Mouse (Mus musculus) left cerebral cortex, adult 6 months (tissue): Measurements from ENCODE around the gene Hipk1. TPM values are rescaled to one million over a fixed set of nuclear protein-coding genes. Genes with fewer than 3 reads are reported as not detected.

Source experiments
- long read RNA-seq, 2 experiments: library from polyadenylated mRNA; unstranded; transcript quantifications; one replicate each; pipeline ENCODE4 v2.0.0; 2019 to 2020
- polyA plus RNA-seq: library from polyadenylated mRNA; unstranded; fragments of <200 nt; fragmentation: Nextera tagmentation; gene quantifications from 2 replicates; pipeline ENCODE4 v1.2.3, GENCODE M21; 2021

Hipk1 gene
- 13.4 and 15.6 TPM in 2 replicates for polyA plus RNA-seq
- long read RNA-seq, experiment 1, partial matches to known transcripts = 20 of 71 reads
- long read RNA-seq, experiment 1, other reads (novel, unspliced or antisense) = 51 of 71 reads
- long read RNA-seq, experiment 2, partial matches to known transcripts = 1 of 19 reads
- long read RNA-seq, experiment 2, other reads (novel, unspliced or antisense) = 18 of 19 reads

DNA sequence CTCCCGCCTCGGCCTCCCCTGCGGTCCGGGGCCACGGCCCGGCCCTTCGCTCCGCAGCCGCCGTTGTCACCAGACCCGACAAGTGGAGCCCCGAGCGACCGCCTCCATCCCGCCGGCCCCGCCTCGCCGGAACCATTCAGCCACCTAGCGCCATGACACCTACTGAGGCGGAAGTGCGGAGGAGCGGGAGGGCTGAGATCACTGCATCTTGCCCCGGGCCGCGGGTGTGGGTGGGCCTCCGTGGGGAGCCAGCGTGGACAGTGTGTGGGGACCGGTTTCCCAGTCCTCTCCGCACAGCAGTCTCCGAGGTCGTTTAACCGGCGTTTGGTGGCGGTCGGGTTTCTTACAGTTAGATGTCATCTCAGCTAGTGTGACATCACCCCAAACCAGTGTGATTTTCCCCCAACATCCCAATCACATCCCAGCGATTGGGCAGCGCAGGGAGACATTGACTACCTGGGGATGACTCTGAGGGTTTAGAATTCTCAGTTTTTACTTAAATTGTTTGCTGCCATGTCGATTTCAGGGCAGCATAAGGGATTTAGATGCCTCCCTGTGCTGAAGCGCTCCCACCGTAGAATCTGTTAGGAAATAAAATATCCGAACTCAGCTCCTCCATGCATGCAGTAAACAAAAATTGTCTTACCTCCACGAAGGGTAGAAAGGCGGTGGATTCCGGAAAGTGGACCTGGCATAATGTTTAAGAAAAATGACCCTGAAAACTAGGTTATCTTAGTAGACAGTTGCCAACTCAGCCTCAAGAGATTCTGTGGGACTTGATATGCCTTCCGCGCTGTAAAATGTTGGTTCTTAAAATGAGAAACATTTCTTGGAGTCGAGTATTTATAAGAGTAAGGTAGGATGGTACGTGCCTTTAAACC lies at the start of gene Hipk1:
TSS of gene Hipk1 (minus strand) at position 334 of the 881 bp plus-strand sequence.

DNA sequence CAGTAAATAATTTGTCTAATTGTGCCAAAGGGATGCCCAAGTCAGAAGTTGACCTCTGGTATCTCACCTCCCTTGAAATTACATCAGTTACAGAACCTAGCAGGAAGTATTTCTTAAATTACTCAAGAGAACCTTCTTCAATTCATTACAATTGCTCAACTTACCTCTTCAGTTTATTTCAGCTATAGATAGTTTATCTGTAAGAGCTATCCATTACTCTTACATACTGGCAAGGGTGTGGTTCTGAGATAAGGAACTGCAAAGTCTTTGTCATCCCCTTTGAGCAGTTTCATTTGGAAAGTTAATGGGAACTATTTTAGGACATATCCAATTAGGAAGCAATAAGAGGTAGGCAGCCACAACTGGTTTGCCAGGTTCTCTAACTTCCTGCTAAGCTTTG lies 41.1 kb upstream of the Hipk1 start, which contains the start of gene Bcl2l15:
TSS of gene Bcl2l15 (plus strand) at position 176 of the 400 bp plus-strand sequence.

DNA sequence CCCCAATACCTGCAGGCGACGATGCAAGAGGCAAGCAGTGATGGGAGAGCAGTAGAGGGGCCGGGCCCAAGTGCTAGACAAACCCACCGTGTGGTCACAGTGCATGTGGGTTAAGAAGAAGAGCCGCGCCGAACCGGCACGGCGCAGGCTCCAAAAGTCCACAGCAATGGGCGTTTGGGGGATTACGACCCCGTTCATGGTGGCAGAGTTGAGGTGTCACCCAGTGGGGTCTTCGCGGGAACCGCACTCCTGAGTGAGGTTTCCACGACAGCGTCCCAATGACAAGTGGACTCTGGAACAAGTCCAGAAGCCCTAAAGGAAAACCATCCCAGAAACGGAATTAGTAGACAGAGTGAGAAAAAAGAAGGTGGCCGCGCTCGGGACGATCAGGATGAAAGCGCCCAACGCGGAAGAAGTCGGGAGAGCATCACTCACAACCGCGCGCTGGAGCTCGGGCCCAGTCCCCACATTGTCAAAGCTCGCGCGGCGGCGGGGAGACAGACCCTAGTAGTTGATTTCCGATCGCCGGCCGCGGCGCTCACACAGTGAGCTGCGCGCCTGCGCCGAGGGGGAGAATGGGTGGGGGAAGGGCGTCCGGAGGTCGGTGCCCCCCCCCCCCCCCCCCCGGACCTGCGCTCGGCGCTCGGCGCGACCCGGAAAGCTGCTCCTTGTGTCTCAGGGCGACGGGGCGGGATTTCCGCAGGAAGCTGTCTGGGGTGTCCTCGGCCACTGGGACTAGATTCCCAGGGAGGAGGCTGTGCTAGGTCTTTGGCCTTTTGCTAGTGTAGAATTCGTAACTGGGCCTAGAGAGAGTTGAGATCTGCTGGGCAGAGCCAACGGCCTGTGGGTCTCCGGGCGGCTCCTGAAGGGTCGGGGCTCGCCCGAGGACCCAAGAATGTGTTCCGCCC lies 17.8 kb upstream of the Hipk1 start, which contains the start of the genes Dclre1b, Ap4b1 and Gm43064:
TSS of gene Dclre1b (minus strand) at position 554 of the 908 bp plus-strand sequence.
TSS of gene Ap4b1 (plus strand) at position 630 of the 908 bp plus-strand sequence.
TSS of gene Gm43064 (plus strand) at position 683 of the 908 bp plus-strand sequence.

DNA sequence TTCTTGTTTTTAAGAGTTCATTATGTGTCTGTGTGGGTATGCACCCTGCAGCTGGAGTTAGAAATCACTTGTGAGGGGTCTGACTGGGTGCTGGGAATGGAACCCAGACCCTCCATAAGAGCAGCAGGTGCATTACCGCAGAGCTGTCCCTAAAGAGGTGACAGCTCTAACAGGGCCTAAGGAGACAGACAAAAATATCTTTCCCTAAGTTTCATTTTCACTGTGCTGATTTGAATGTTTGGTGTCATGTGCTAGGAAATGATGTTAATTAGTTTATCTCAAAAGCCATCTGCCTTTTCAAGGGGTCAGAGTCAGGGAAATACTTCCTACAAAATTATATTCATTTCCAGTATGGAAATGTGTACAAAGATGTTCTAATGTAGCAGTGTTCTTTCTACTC lies 52.0 kb downstream of the Hipk1 start, which contains the start of gene Gm10964:
TSS of gene Gm10964 (plus strand) at position 38 of the 400 bp plus-strand sequence.

DNA sequence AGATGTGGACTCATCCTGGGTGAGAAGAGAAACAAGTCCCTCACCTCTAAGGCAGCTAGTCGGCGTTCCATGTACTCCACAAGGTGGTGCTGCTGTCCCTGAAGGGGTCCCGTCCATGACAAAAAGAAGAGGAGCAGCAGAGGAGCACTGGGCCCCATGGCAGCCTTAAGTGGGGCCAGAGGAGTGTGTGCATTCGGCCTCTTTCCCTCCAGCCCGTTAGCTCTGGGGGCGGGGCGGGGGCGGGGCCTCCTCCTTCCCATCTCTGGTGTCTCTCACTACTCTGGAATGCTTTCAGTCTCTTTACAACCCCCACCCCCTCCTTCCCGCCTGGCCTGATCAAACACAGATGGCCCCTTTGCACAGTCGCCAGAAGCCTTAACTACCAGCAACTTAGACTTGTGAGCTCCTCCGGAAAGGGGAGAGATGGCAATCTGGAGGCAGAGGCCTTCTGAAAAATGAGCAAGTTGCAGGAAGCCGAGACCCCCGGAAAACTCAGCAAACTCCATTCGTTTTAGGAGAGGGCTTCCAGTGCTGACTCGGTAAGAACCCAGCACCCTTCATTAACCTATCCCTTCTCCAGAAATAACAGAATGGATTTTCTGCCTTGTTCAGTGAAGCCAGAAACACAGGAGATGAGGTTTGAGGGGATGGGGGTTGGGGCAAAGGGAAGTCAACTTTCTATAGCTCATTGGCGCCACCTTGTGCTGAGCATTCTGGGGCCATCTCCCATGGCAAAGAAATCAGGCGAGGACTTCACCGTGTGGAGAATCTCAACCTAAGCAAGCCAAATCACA lies 53.4 kb downstream of the Hipk1 start, which contains the start of gene Olfml3:
TSS of gene Olfml3 (minus strand) at position 224 of the 794 bp plus-strand sequence.

Other genes with a start within 250 kb of the Hipk1 start
- gene Syt6, start 216.3 kb downstream of the Hipk1 start, polyA plus RNA-seq = 9.2 and 11.1 TPM in 2 replicates
- not detected in 2 replicates for gene Atg4a-ps, start 145.5 kb downstream of the Hipk1 start, polyA plus RNA-seq
- 7.6 and 11.1 TPM in 2 replicates for gene Olfml3, start 53.6 kb downstream of the Hipk1 start, polyA plus RNA-seq
- gene Gm10964, start 52.2 kb downstream of the Hipk1 start, polyA plus RNA-seq = not detected in 2 replicates
- 3.6 and 5.1 TPM in 2 replicates for gene Dclre1b, start 17.9 kb upstream of the Hipk1 start, polyA plus RNA-seq
- gene Ap4b1, start 18.0 kb upstream of the Hipk1 start, polyA plus RNA-seq = 9.2 and 11.2 TPM in 2 replicates
- not detected in 2 replicates for gene Gm43064, start 18.0 kb upstream of the Hipk1 start, polyA plus RNA-seq
- not detected in 2 replicates for gene Bcl2l15, start 41.0 kb upstream of the Hipk1 start, polyA plus RNA-seq
- 0.54 and 1.0 TPM in 2 replicates for gene Ptpn22, start 68.2 kb upstream of the Hipk1 start, polyA plus RNA-seq
- gene Rsbn1, start 122.6 kb upstream of the Hipk1 start, polyA plus RNA-seq = 5.9 and 6.0 TPM in 2 replicates
- gene Phtf1, start 176.5 kb upstream of the Hipk1 start, polyA plus RNA-seq = 5.2 and 18.4 TPM in 2 replicates